ENCODE assay signal across 16 mouse cellular contexts in genomic region chr7:25480791-25481190, GRCm38 (mm10). TPM values are rescaled to one million over a fixed set of nuclear protein-coding genes. Genes with fewer than 3 reads are reported as not detected.
DNase-seq lines count a peak whose midpoint lies in the region; ATAC-seq and TF ChIP-seq lines count a peak whose summit lies in the region.
"Not testable (repeated sequence)": the region's sequence is repeated elsewhere in the genome, so short reads cannot be mapped to it uniquely, and the experiment has no call there.
"Had no signal": no experiment of that assay in that cellular context is flagged by ENCODE, and none has a peak within 500 bp of the region (broad histone marks: within the 10 kb centered on the region; RNA-seq: fewer than 3 reads in every experiment).

No protein-coding gene starts in this region.

- not testable (repeated sequence) for ATAC-seq in kidney, postnatal 0 days (replicated peaks; ENCODE audit: low FRiP score, low read depth); lung, embryonic 14.5 days (ENCODE audit: insufficient read depth)

- H3K27ac ChIP-seq in MEL (ENCODE audit: control insufficient read depth, low read depth, low read length); bone marrow, adult 2 months (ENCODE audit: control insufficient read depth, insufficient read depth, low read depth, low read length, poor library complexity); kidney, postnatal 0 days; lung, embryonic 14.5 days (ENCODE audit: low read depth): not testable (repeated sequence)

- not testable (repeated sequence) for H3K4me1 ChIP-seq in MEL (ENCODE audit: control insufficient read depth in 1 of 2, insufficient read depth in 2 of 2, low read length in 2 of 2); bone marrow, adult 2 months (ENCODE audit: control insufficient read depth, insufficient read depth, low read length); kidney, postnatal 0 days (replicated peaks; ENCODE audit: insufficient read depth, low read length); lung, embryonic 14.5 days (ENCODE audit: insufficient read depth)

- peak; percentile 29 to 33 for DNase-seq in B cell, adult 2 months
- peak; percentile 14 for DNase-seq in MEL (ENCODE audit: low read depth, low spot score)
- peak; percentile 65 for DNase-seq in heart, adult 11 months
- not testable (repeated sequence) for DNase-seq in kidney, postnatal 0 days (ENCODE audit: low spot score)
- DNase-seq in lung, embryonic 14.5 days = peak; percentile 4
- DNase-seq in spleen, postnatal 36 days (ENCODE audit: low spot score in 2 of 2) = peak; percentile 6 to 21

- peak; percentile 5 for TF ChIP-seq RAD21 in MEL (IDR thresholded peaks at IDR 0.05; ENCODE audit: low read depth, low read length)

- WGBS in bone marrow, adult 2 months = 76% methylated on average over 8 of the region's 8 CpGs
- WGBS in kidney, postnatal 0 days = 69% methylated on average over 8 of the region's 8 CpGs
- 61% methylated on average over 8 of the region's 8 CpGs for WGBS in lung, embryonic 14.5 days

- H3K79me2 ChIP-seq in MEL (ENCODE audit: control insufficient read depth, insufficient read depth, low read length, poor library complexity) = not testable (repeated sequence)

- H3K36me3 ChIP-seq in MEL (ENCODE audit: control insufficient read depth in 1 of 2, insufficient read depth in 2 of 2, low read length in 2 of 2); kidney, postnatal 0 days (ENCODE audit: insufficient read depth, low read length); lung, embryonic 14.5 days (ENCODE audit: insufficient read depth): not testable (repeated sequence)

- TF ChIP-seq POLR2A in MEL (IDR thresholded peaks at IDR 0.05; ENCODE audit: control insufficient read depth in 1 of 2, insufficient read depth in 1 of 2, low read depth in 1 of 2, low read length in 2 of 2, poor library complexity in 1 of 2); bone marrow, adult 2 months (IDR thresholded peaks at IDR 0.05; ENCODE audit: borderline replicate concordance, control insufficient read depth, low read depth, low read length): not testable (repeated sequence)

- TF ChIP-seq EP300 in MEL (IDR thresholded peaks at IDR 0.05; ENCODE audit: low read depth in 1 of 2, low read length in 2 of 2) = not testable (repeated sequence)

- not testable (repeated sequence) for H3K9ac ChIP-seq in MEL (ENCODE audit: control insufficient read depth, low read depth, low read length, poor library complexity, severe bottlenecking); kidney, postnatal 0 days (ENCODE audit: low read depth, low read length); lung, embryonic 14.5 days

- not testable (repeated sequence) for H3K27me3 ChIP-seq in MEL (ENCODE audit: control insufficient read depth in 1 of 2, insufficient read depth in 2 of 2, low read length in 2 of 2); kidney, postnatal 0 days (ENCODE audit: insufficient read depth, low read length); lung, embryonic 14.5 days (ENCODE audit: insufficient read depth, low read length)

- peak in 2 of 3 experiments; percentile 18 to 31; a peak in 4 of 6 replicates for TF ChIP-seq CTCF in MEL (IDR thresholded peaks at IDR 0.05 in 2 of 3, conservative IDR thresholded peaks at IDR 0.05 in 1 of 3; ENCODE audit: control insufficient read depth in 1 of 3, insufficient read depth in 1 of 3, low read depth in 2 of 3, low read length in 3 of 3, poor library complexity in 1 of 3, severe bottlenecking in 1 of 3)
- TF ChIP-seq CTCF in bone marrow, adult 2 months (IDR thresholded peaks at IDR 0.05; ENCODE audit: control insufficient read depth, insufficient read depth, low read length) = peak; percentile 59
- TF ChIP-seq CTCF in kidney, postnatal 0 days (IDR thresholded peaks at IDR 0.05; ENCODE audit: low read depth) = 0 out of 2 replicates have a peak, but pooled peaks have one; percentile 30
- peak; percentile 36; the same call in 1 of the 2 replicates for TF ChIP-seq CTCF in lung, embryonic 14.5 days (IDR thresholded peaks at IDR 0.05; ENCODE audit: low read depth)

- not testable (repeated sequence) for H3K4me2 ChIP-seq in kidney, postnatal 0 days (ENCODE audit: low read length); lung, embryonic 14.5 days

- not testable (repeated sequence) for H3K9me3 ChIP-seq in MEL (replicated peaks; ENCODE audit: insufficient read depth, low read length); kidney, postnatal 0 days (replicated peaks; ENCODE audit: low read length); lung, embryonic 14.5 days (ENCODE audit: low read depth, low read length)

- not testable (repeated sequence) for H3K4me3 ChIP-seq in MEL (ENCODE audit: control insufficient read depth in 1 of 2, insufficient read depth in 1 of 2, low read depth in 2 of 2, low read length in 2 of 2); bone marrow, adult 2 months (replicated peaks; ENCODE audit: control insufficient read depth, low read depth, low read length); kidney, postnatal 0 days (replicated peaks; ENCODE audit: low read depth, low read length); lung, embryonic 14.5 days (ENCODE audit: low read depth, low read length)

TF ChIP-seq in MEL, 35 proteins besides CTCF, POLR2A, EP300 and RAD21:
- TF ChIP-seq SMC3 (IDR thresholded peaks at IDR 0.05; ENCODE audit: low read depth, low read length) = peak; percentile 29

RNA-seq across cellular contexts. Expression of gene Ceacam1, which starts 3.4 kb away (rescaled TPM):
- 0.27 and 0.46 TPM in 2 replicates for total RNA-seq in MEL (2012; rRNA removed)
- polyA plus RNA-seq in MEL (2012; ENCODE audit: insufficient read depth in 1 of 2, insufficient read length in 2 of 2, low read depth in 1 of 2, low replicate concordance in 2 of 2, missing spikeins in 1 of 2) = 1 to 10 TPM in 1 of 2 experiments, not detected in 1; 1.5 TPM
- polyA plus RNA-seq in bone marrow, adult 2 months (2011; ENCODE audit: insufficient read depth, insufficient read length, low replicate concordance, missing spikeins) = 11.7 and 31.5 TPM in 2 replicates
- polyA plus RNA-seq in kidney, postnatal 0 days (2015; fragmentation: Nextera tagmentation; extraction: Ambion mirVana) = 4.7 and 6.3 TPM in 2 replicates
- 2.3 and 2.7 TPM in 2 replicates for polyA plus RNA-seq in lung, embryonic 14.5 days (2014; fragmentation: Nextera tagmentation; extraction: Ambion mirVana)
- polyA plus RNA-seq: G1E, myocyte had no signal

RNA-seq across cellular contexts. Expression of gene Ceacam2, which starts 58.9 kb away (rescaled TPM):
- 0.07 TPM in 1 of 2 replicates, not detected in the other for total RNA-seq in MEL (2012; rRNA removed)
- under 1 TPM in 1 of 2 experiments, not detected in 1; 0.13 TPM for polyA plus RNA-seq in MEL (2012; ENCODE audit: insufficient read depth in 1 of 2, insufficient read length in 2 of 2, low read depth in 1 of 2, low replicate concordance in 2 of 2, missing spikeins in 1 of 2)
- polyA plus RNA-seq in bone marrow, adult 2 months (2011; ENCODE audit: insufficient read depth, insufficient read length, low replicate concordance, missing spikeins) = not detected in 2 replicates
- 0.07 TPM in 1 of 2 replicates, not detected in the other for polyA plus RNA-seq in kidney, postnatal 0 days (2015; fragmentation: Nextera tagmentation; extraction: Ambion mirVana)
- polyA plus RNA-seq in lung, embryonic 14.5 days (2014; fragmentation: Nextera tagmentation; extraction: Ambion mirVana) = 0.11 TPM in 1 of 2 replicates, not detected in the other
- polyA plus RNA-seq: C2C12; G1E; heart, embryonic 15.5 days; intestine, embryonic 14.5 days; limb, embryonic 11.5 days; liver, embryonic 12.5 days; midbrain, embryonic 16.5 days; myocyte; stomach, embryonic 16.5 days had no signal
